Mouse (Mus musculus): ENCODE data around the gene Mknk2.
"Not testable (repeated sequence)": the region's sequence is repeated elsewhere in the genome, so short reads cannot be mapped to it uniquely, and the experiment has no call there.

Mknk2 gene

DNA sequence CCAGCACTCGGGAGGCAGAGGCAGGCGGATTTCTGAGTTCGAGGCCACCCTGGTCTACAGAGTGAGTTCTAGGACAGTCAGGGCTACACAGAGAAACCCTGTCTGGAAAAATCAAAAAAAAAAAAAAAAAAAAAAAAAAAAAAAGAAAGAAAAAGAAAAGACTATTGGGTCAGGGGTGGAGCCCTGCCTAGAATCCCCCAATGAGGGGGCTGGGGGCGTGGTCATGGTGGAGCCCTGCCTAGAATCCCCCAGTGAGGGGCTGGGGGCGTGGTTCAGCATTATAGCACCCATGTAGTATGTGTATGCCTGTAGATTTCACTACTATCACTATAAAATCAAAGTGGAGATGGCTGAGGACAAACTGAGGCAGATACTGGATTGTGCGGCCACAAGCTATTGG is 28.0 kb downstream of the Mknk2 start:
- not testable (repeated sequence) for DNase-seq

GRCm38 (mm10) chr10:80646936-80647335 is 31.0 kb downstream of the Mknk2 start:
- DNase-seq, result no peak

- DNase-seq, result no peak
Measured at GRCm38 (mm10) chr10:80635345-80635744, 42.6 kb downstream of the Mknk2 start.

DNA sequence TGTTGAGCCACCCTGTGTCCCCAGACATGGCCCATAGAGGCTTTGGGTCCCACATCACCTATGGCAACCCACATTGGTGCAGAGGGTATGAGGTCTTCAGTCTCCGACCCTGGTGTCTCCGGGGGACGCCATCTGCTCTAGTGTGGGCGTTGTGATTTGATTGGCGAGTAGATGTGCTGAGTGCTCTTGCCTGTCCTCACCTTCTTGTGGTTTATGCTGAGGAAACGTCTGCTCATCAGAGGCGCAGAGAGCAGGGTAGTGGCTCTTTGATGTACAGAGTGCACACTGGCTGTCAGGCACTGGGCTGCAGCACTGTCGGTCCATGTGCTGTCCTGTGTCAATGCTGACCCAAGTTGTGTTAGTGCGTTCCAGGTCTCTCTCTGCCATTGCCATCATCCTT is 49.0 kb downstream of the Mknk2 start:
- DNase-seq, result no peak

DNA sequence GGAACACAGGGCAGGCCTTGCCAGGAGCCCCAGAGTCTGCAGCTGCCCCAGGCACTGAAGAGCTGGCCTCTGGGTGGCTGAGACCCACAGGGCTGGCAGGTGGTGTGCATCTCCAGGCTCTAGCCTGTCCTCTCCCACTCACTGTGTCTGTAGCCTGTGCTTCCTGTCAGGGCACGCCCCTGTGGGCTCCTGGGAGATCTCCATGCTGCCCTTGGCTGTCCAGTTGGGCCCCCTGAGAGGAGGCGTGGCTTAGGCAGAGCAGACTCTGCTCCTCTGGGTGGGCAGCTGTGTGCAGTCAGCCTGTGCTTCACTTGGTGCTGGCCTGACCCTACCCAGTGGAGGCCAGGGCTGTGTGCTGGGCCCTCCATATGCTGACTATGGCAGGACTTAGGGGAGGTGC is 50.2 kb downstream of the Mknk2 start:
- DNase-seq, result no peak

GRCm38 (mm10) chr10:80625764-80626163 is 52.1 kb downstream of the Mknk2 start:
- DNase-seq, result no peak

GRCm38 (mm10) chr10:80623457-80624191 is 54.3 kb downstream of the Mknk2 start:
- DNase-seq, result peak; percentile 77 to 81

GRCm38 (mm10) chr10:80622661-80623456 is 55.1 kb downstream of the Mknk2 start, which contains the start of gene Csnk1g2:
Csnk1g2 (plus strand) TSS chr10:80622838.
- peak in 1 of 2 experiments; percentile 79 for DNase-seq

- peak; percentile 100 for DNase-seq
Measured at GRCm38 (mm10) chr10:80621940-80622660, 55.8 kb downstream of the Mknk2 start.

DNA sequence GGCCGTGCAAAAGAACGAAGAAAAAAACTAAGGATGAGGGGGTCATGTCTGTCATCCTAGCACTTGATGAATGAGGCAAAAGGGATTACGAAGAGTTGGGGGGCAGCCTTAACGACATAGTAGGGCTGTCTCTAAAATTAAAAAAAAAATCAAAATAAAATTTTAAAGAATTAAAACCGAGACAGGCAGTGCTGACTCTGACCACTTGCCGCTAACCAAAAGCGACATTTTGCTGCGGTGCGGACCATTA is 56.3 kb downstream of the Mknk2 start:
- DNase-seq, result no peak

GRCm38 (mm10) chr10:80620796-80621689 is 56.9 kb downstream of the Mknk2 start:
- DNase-seq, result peak; percentile 45 to 48

- no peak for DNase-seq
Measured at GRCm38 (mm10) chr10:80620365-80620764, 57.5 kb downstream of the Mknk2 start.

DNA sequence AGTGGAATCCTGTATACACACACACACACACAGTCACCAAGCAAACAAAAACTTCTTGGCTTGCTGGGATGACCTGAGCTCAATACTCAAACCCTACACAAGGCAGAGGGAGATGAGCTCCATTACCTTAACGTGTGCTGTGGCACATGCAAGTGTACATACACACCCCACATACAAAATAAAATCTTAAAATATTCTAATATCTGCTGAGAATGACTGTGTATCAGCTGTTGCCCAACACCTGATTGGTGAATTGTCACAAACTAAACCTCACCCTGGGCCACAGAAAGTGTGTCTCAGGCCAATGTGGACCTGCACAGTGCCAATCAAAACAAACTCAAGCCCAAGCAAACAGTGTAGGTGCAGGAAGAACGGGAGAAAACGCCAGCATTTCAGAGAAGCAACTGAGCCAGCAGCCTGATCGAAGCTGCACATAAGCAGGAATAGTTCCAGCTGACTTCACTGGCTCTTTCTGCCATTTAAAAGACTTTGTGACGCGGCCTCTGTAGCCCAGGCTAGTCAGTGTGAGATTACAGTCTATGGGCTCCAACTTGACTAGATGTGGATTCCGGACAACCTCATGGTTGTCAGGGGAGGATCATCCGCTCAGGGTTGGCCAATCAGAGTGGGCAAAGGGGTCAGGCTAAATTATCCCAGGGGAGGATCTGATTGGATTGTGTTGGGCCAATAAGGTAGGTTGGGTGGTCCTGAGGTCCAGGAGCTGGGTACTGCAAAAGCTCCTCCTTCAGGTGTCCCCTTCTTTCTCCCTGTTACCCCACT is 58.3 kb downstream of the Mknk2 start:
- no peak for DNase-seq

DNA sequence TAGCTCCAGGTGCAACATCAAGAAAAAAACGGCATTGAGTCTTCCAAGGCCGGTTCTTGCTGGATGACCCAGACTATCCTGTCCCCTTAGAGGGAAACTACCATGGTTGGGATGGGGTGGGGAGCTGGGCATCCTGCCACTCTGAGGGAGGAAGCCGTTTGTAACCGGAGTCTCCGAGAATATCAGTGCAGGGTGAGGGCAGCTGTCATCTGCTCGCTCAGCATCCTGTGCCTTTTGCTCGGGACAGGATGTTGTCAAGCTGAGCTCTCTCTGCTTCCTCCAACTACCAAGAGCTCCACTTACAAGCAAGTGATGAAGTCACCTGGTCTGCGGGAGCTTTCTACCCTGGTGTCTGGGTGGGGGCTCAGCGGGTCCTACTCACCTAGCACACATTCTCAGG is 59.7 kb downstream of the Mknk2 start:
- DNase-seq, result peak; percentile 67 to 68

All from B cell, adult 2 months (primary cell).